Mouse (Mus musculus) G1E (cell line): ENCODE results near the gene Epb41l5. TPM values are rescaled to one million over a fixed set of nuclear protein-coding genes. Genes with fewer than 3 reads are reported as not detected.

Experiments
- ATAC-seq: 2 replicates; pipeline ENCODE4 v1.8.0; 2016; ENCODE audit warnings: mild to moderate bottlenecking; ENCODE audit not compliant: insufficient number of reproducible peaks, poor library complexity, low FRiP score, severe bottlenecking; ENCODE audit errors: extremely low read depth
- DNase-seq: peaks from one replicate; pipeline ENCODE4 v3.0.0; 2012; ENCODE audit warnings: low spot score
- H3K27me3 ChIP-seq: 2 replicates; pipeline ENCODE4 v1.6.1; 2012; ENCODE audit warnings: mild to moderate bottlenecking, low read length, inconsistent platforms; ENCODE audit not compliant: insufficient read depth
- H3K36me3 ChIP-seq: replicated peaks from 2 replicates; pipeline ENCODE3; 2012; ENCODE audit warnings: mild to moderate bottlenecking, inconsistent platforms
- H3K4me1 ChIP-seq: 2 replicates; pipeline ENCODE4 v1.6.1; 2012; ENCODE audit warnings: low read depth, low read length, inconsistent platforms, mixed read lengths; ENCODE audit not compliant: insufficient read depth
- H3K4me3 ChIP-seq: 2 replicates; pipeline ENCODE4 v1.5.1; 2012; ENCODE audit warnings: low read depth, mild to moderate bottlenecking, inconsistent platforms, low read length, moderate library complexity, mixed read lengths
- H3K9me3 ChIP-seq: replicated peaks from 2 replicates; pipeline ENCODE4 v1.6.1; 2012; ENCODE audit warnings: inconsistent platforms
- CTCF ChIP-seq: IDR thresholded peaks from 2 replicates; pipeline ENCODE4 v1.5.1; 2012; ENCODE audit warnings: low read depth, low read length, inconsistent platforms, mixed read lengths
- GATA1 ChIP-seq: IDR thresholded peaks from 2 replicates; pipeline ENCODE4 v1.6.1; 2012; ENCODE audit warnings: borderline replicate concordance, low read length, inconsistent platforms, mixed read lengths
- GATA2 ChIP-seq: IDR thresholded peaks from 2 replicates; pipeline ENCODE4 v1.6.1; 2012; ENCODE audit warnings: low read depth, low read length, inconsistent platforms, borderline replicate concordance
- POLR2AphosphoS5 ChIP-seq: IDR thresholded peaks from 2 replicates; pipeline ENCODE4 v1.6.1; 2012; ENCODE audit warnings: low read depth, low read length, inconsistent platforms; ENCODE audit not compliant: insufficient replicate concordance
- TAL1 ChIP-seq: conservative IDR thresholded peaks from 2 replicates; pipeline ENCODE4 v1.6.1; 2012; ENCODE audit warnings: low read depth, low read length, inconsistent platforms, mixed read lengths
- polyA plus RNA-seq: library from polyadenylated mRNA; stranded (reverse); fragments of >175 nt; gene quantifications from 2 replicates; pipeline ENCODE4 v1.2.3, GENCODE M21; 2012
- total RNA-seq, 2 experiments: library from RNA; stranded (forward) in 1 of 2; stranded (reverse) in 1 of 2; fragments of 200-1000 nt in 1 of 2; fragments of >200 nt in 1 of 2; fragmentation: Nextera tagmentation in 1 of 2; gene quantifications; 2 replicates each; pipeline ENCODE4 v1.2.3; 2014 to 2017

Gene Epb41l5
- total and polyA plus RNA-seq, 3 experiments = 7.4 to 81.8 (median 22.5) TPM

GRCm38 (mm10) chr1:119548668-119549326 is 100.0 kb downstream of the Epb41l5 start:
- H3K27me3 ChIP-seq = no peaks in the 10 kb centered on the region
- no peaks in the 10 kb centered on the region for H3K9me3 ChIP-seq
- peaks cover 85% of the 10 kb centered on the region for H3K36me3 ChIP-seq
- H3K4me3 ChIP-seq = no peak overlapping the region
- peak; percentile 51 for ATAC-seq
- TF ChIP-seq CTCF (peak; percentile 91), GATA1 (no peak), POLR2AphosphoS5 (no peak), GATA2 (no peak), TAL1 (no peak)
- peaks cover 25% of the 10 kb centered on the region for H3K4me1 ChIP-seq
- DNase-seq = peak; percentile 55

DNA sequence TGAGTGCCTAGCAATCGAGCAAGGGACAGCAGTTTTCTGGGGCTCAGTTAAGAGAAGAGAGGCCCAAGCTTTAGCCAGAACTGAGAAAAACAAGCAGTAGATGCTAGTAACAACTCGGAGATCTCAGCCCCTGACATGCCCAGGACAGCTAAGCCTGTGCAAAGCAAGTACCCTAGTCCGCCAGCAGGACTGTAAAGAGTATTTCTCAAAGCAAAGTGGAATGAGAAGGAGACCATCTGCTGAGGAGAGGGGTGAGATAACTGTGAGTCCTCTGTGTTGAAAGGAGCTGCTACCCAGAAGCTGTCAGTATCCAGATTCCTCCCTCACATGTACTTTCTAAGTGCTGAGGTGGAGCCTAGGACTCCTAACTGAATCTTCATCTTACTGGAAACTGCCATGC is 102.3 kb downstream of the Epb41l5 start:
- ATAC-seq (no peak), DNase-seq (no peak)
- no peak overlapping the region for H3K4me3 ChIP-seq
- TF ChIP-seq GATA1 (no peak), GATA2 (no peak), POLR2AphosphoS5 (no peak)
- H3K27me3 ChIP-seq = no peaks in the 10 kb centered on the region
- no peaks in the 10 kb centered on the region for H3K9me3 ChIP-seq
- H3K36me3 ChIP-seq = peaks cover 87% of the 10 kb centered on the region
- peaks cover 30% of the 10 kb centered on the region for H3K4me1 ChIP-seq

GRCm38 (mm10) chr1:119545671-119546070 is 103.1 kb downstream of the Epb41l5 start:
- H3K27me3 ChIP-seq = no peaks in the 10 kb centered on the region
- no peaks in the 10 kb centered on the region for H3K9me3 ChIP-seq
- no peak for TF ChIP-seq POLR2AphosphoS5
- no peak for TF ChIP-seq GATA2
- TF ChIP-seq CTCF = no peak
- no peak for TF ChIP-seq TAL1
- no peak for TF ChIP-seq GATA1
- DNase-seq (no peak), ATAC-seq (no peak)
- peaks cover 30% of the 10 kb centered on the region for H3K4me1 ChIP-seq
- H3K36me3 ChIP-seq = peaks cover 86% of the 10 kb centered on the region
- H3K4me3 ChIP-seq = no peak overlapping the region

GRCm38 (mm10) chr1:119545164-119545563 is 103.6 kb downstream of the Epb41l5 start:
- DNase-seq = no peak
- Histone ChIP-seq H3K4me3 (no peak overlapping the region), H3K4me1 (peaks cover 30% of the 10 kb centered on the region), H3K36me3 (peaks cover 90% of the 10 kb centered on the region), H3K9me3 (no peaks in the 10 kb centered on the region), H3K27me3 (no peaks in the 10 kb centered on the region)
- ATAC-seq = peak; percentile 51; the same call in 1 of the 2 replicates
- no peak for TF ChIP-seq GATA2
- TF ChIP-seq TAL1 = peak; percentile 28; the same call in 1 of the 2 replicates

- Histone ChIP-seq H3K9me3 (no peaks in the 10 kb centered on the region), H3K36me3 (peaks cover 86% of the 10 kb centered on the region), H3K4me1 (peaks cover 30% of the 10 kb centered on the region), H3K27me3 (no peaks in the 10 kb centered on the region), H3K4me3 (no peak overlapping the region)
- DNase-seq = no peak
- ATAC-seq = no peak
- no peak for TF ChIP-seq POLR2AphosphoS5
- TF ChIP-seq TAL1 = no peak
- no peak for TF ChIP-seq CTCF
- TF ChIP-seq GATA2 = no peak
- TF ChIP-seq GATA1 = no peak
Observed at GRCm38 (mm10) chr1:119544611-119545155, 104.1 kb downstream of the Epb41l5 start.

DNA sequence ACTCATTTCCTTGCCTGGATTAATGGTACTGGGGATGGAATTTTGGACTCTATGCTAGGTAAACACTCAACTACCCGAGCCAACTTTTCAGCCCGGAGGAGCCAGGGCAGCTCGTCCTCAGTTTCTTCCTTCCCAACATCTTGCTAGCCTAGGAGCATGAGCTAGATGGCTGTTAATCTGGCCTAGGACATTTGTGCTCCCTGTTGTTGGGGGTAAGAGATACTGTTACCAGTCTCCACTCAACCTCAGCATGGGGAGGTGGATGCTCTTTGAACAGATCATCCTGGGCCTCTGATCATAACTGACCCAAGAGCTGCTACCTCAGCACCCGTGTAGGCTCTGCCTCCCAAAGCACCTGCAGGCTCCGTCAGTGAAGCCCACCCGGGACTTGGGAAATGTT is 105.5 kb downstream of the Epb41l5 start:
- H3K9me3 ChIP-seq = no peaks in the 10 kb centered on the region
- no peak overlapping the region for H3K4me3 ChIP-seq
- DNase-seq (no peak), ATAC-seq (no peak)
- H3K36me3 ChIP-seq = peaks cover 81% of the 10 kb centered on the region
- TF ChIP-seq POLR2AphosphoS5 = no peak
- no peak for TF ChIP-seq TAL1
- TF ChIP-seq GATA2 = no peak
- no peak for TF ChIP-seq CTCF
- no peak for TF ChIP-seq GATA1
- H3K4me1 ChIP-seq = peaks cover 28% of the 10 kb centered on the region
- H3K27me3 ChIP-seq = no peaks in the 10 kb centered on the region

DNA sequence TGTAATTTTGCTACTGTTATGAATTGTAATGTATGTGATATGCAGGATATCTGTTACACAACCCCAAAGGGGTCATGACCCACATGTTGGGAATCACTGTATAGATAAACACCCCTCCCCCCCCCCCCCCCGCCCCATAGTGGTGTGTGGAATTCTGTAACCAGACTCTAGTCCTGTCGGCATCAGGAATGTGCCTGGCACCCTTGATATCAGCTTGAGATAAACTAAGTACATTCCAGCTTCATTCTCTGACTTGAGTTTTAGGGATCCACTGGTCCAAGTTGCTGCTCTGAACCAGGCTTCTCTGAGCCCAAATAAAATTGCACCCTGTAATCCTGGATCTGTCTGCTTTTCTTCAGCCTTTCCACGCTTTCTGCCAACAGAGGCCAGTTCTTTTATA is 107.2 kb downstream of the Epb41l5 start:
- no peak overlapping the region for H3K4me3 ChIP-seq
- H3K27me3 ChIP-seq = no peaks in the 10 kb centered on the region
- peaks cover 74% of the 10 kb centered on the region for H3K36me3 ChIP-seq
- TF ChIP-seq CTCF = no peak
- no peak for TF ChIP-seq GATA2
- TF ChIP-seq GATA1 = no peak
- no peak for TF ChIP-seq TAL1
- TF ChIP-seq POLR2AphosphoS5 = no peak
- no peak for ATAC-seq
- DNase-seq = no peak
- peaks cover 33% of the 10 kb centered on the region for H3K4me1 ChIP-seq
- H3K9me3 ChIP-seq = no peaks in the 10 kb centered on the region
